Mouse (Mus musculus) c-Kit-negative CD71-positive TER-119-positive erythroid progenitor cells, embryonic 14.5 days (primary cell): ENCODE results near the gene Olfr1089.

Experiments used
- DNase-seq: peaks from one replicate; pipeline ENCODE4 v3.0.0-alpha.2; 2013; ENCODE audit warnings: low read depth, low spot score

Gene Olfr1089

GRCm38 (mm10) chr2:86733601-86734000 lies at the start of gene Olfr1089:
TSS of gene Olfr1089 (minus strand) at chr2:86733701.
- DNase-seq = no peak

- no peak for DNase-seq
Measured at GRCm38 (mm10) chr2:86782179-86782578, 48.7 kb upstream of the Olfr1089 start, which contains the start of gene Olfr1093. TSS of gene Olfr1093 (plus strand) at chr2:86782479.

- no peak for DNase-seq
Measured at GRCm38 (mm10) chr2:86761050-86761449, 27.5 kb upstream of the Olfr1089 start.

GRCm38 (mm10) chr2:86758893-86759292 lies 25.4 kb upstream of the Olfr1089 start, which contains the start of gene Olfr1090:
TSS of gene Olfr1090 (minus strand) at chr2:86758993.
- no peak for DNase-seq

GRCm38 (mm10) chr2:86698295-86698694 lies 35.2 kb downstream of the Olfr1089 start, which contains the start of gene Olfr1087:
TSS of gene Olfr1087 (minus strand) at chr2:86698395.
- DNase-seq = no peak
